Mouse (Mus musculus): Measurements from ENCODE around the gene Mapk9.

Mapk9 gene

GRCm38 (mm10) chr11:49895966-49896590, 49.5 kb downstream of the Mapk9 start:
- no peak for DNase-seq

- DNase-seq: no peak
Observed at GRCm38 (mm10) chr11:49900043-49900442, 53.5 kb downstream of the Mapk9 start.

- no peak for DNase-seq
Observed at GRCm38 (mm10) chr11:49900962-49901658, 54.6 kb downstream of the Mapk9 start.

GRCm38 (mm10) chr11:49901659-49902458, 55.3 kb downstream of the Mapk9 start, which contains the start of gene Rasgef1c:
Rasgef1c (plus strand) TSS chr11:49901835.
- DNase-seq: peak; percentile 68 to 75

GRCm38 (mm10) chr11:49903333-49903732, 56.8 kb downstream of the Mapk9 start:
- peak; percentile 80 to 81 for DNase-seq

- peak; percentile 29 to 36 for DNase-seq
Observed at GRCm38 (mm10) chr11:49918521-49919180, 72.1 kb downstream of the Mapk9 start.

GRCm38 (mm10) chr11:49919304-49919703, 72.8 kb downstream of the Mapk9 start:
- no peak for DNase-seq

- no peak for DNase-seq
Observed at GRCm38 (mm10) chr11:49923539-49923938, 77.0 kb downstream of the Mapk9 start.

GRCm38 (mm10) chr11:49926183-49926582, 79.6 kb downstream of the Mapk9 start:
- DNase-seq: no peak

- no peak for DNase-seq
Observed at GRCm38 (mm10) chr11:49927169-49927568, 80.6 kb downstream of the Mapk9 start.

GRCm38 (mm10) chr11:49927670-49928069, 81.1 kb downstream of the Mapk9 start:
- DNase-seq: no peak

- no peak for DNase-seq
Observed at GRCm38 (mm10) chr11:49931037-49931625, 84.6 kb downstream of the Mapk9 start.

GRCm38 (mm10) chr11:49931853-49932252, 85.3 kb downstream of the Mapk9 start:
- no peak for DNase-seq

- no peak for DNase-seq
Observed at GRCm38 (mm10) chr11:49933811-49934210, 87.3 kb downstream of the Mapk9 start.

- no peak for DNase-seq
Observed at GRCm38 (mm10) chr11:49934322-49934721, 87.8 kb downstream of the Mapk9 start.
